8 mouse cellular contexts compared by ENCODE assay signal in the genomic region with DNA sequence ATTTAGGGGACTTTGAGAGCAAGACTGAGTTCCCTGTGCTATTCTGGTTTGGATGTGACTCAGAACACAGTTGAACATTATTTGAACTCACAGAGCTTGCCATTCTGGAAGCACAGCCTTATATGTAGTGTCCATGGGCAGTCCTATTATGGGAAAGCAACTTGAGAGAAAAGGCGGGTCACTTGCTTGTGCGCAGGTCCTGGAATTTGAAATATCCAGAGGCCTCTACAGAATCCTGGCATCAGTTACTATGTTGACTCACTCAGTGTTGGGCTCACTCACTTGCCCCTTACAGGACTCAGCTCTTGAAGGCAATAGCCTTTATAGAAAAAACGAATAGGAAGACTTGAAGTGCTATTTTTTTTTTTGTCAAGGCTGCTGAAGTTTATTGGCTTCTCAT. TPM values are rescaled to one million over a fixed set of nuclear protein-coding genes. Genes with fewer than 3 reads are reported as not detected.
DNase-seq lines count a peak whose midpoint lies in the region; ATAC-seq and TF ChIP-seq lines count a peak whose summit lies in the region.

A gene (plus strand): TSS at position 241 of the 400 bp plus-strand sequence.

- no peaks in the 10 kb centered on the region for H3K9me3 ChIP-seq in liver, embryonic 11.5 days (ENCODE audit: control insufficient read depth, low read length)
- no peaks in the 10 kb centered on the region for H3K9me3 ChIP-seq in hindbrain, embryonic 11.5 days (ENCODE audit: control insufficient read depth, low read length)
- H3K9me3 ChIP-seq in lung, postnatal 0 days (ENCODE audit: low read length) = no peaks in the 10 kb centered on the region

- no peak for TF ChIP-seq CTCF in lung, postnatal 0 days (IDR thresholded peaks at IDR 0.05)

- no peak for DNase-seq in liver, embryonic 11.5 days (ENCODE audit: low spot score)
- DNase-seq in liver (no peak), MN1 (ENCODE audit: low spot score) (no peak)
- peak; percentile 44 for DNase-seq in gastrocnemius, adult 18-20 months (ENCODE audit: low spot score)
- no peak for DNase-seq in hindbrain, embryonic 11.5 days (ENCODE audit: low spot score)
- DNase-seq in lung, postnatal 0 days (ENCODE audit: low spot score) = peak; percentile 6
- no peak for DNase-seq in thymus, postnatal 14 days

- no peak within 1 kb of the TSS for H3K4me3 ChIP-seq in liver, embryonic 11.5 days (ENCODE audit: low read depth, low read length)
- no peak within 1 kb of the TSS for H3K4me3 ChIP-seq in hindbrain, embryonic 11.5 days (ENCODE audit: low read depth, low read length)
- H3K4me3 ChIP-seq in lung, postnatal 0 days (ENCODE audit: low read depth, low read length) = no peak within 1 kb of the TSS

- no peak within 1 kb of the TSS for H3K4me2 ChIP-seq in liver, embryonic 11.5 days
- H3K4me2 ChIP-seq in hindbrain, embryonic 11.5 days (replicated peaks; ENCODE audit: low read depth, low read length) = no peak within 1 kb of the TSS
- H3K4me2 ChIP-seq in lung, postnatal 0 days (replicated peaks; ENCODE audit: low read depth, low read length) = no peak within 1 kb of the TSS

- no peaks in the 10 kb centered on the region for H3K27me3 ChIP-seq in liver, embryonic 11.5 days (replicated peaks; ENCODE audit: control insufficient read depth, insufficient read depth, low read length)
- H3K27me3 ChIP-seq in hindbrain, embryonic 11.5 days (ENCODE audit: control insufficient read depth, insufficient read depth, low read length) = no peaks in the 10 kb centered on the region
- H3K27me3 ChIP-seq in lung, postnatal 0 days (replicated peaks; ENCODE audit: insufficient read depth, low read length) = no peaks in the 10 kb centered on the region

- no peak for TF ChIP-seq EP300 in lung, postnatal 0 days (IDR thresholded peaks at IDR 0.05)

- no peaks in the 10 kb centered on the region for H3K36me3 ChIP-seq in liver, embryonic 11.5 days (ENCODE audit: control insufficient read depth, insufficient read depth, low read length)
- H3K36me3 ChIP-seq in hindbrain, embryonic 11.5 days (ENCODE audit: control insufficient read depth, insufficient read depth, low read length) = no peaks in the 10 kb centered on the region
- no peaks in the 10 kb centered on the region for H3K36me3 ChIP-seq in lung, postnatal 0 days (ENCODE audit: insufficient read depth, low read length)

- H3K4me1 ChIP-seq in liver, embryonic 11.5 days (replicated peaks; ENCODE audit: control insufficient read depth, insufficient read depth, low read length) = no peaks in the 10 kb centered on the region
- H3K4me1 ChIP-seq in hindbrain, embryonic 11.5 days (replicated peaks; ENCODE audit: control insufficient read depth, insufficient read depth, low read length) = no peaks in the 10 kb centered on the region
- H3K4me1 ChIP-seq in lung, postnatal 0 days (ENCODE audit: insufficient read depth, low read depth, low read length) = no peaks in the 10 kb centered on the region

- no peak within 1 kb of the TSS for H3K27ac ChIP-seq in liver, embryonic 11.5 days (ENCODE audit: low read depth, low read length)
- no peak within 1 kb of the TSS for H3K27ac ChIP-seq in hindbrain, embryonic 11.5 days (ENCODE audit: low read depth, low read length)
- H3K27ac ChIP-seq in lung, postnatal 0 days (ENCODE audit: low read length) = no peak within 1 kb of the TSS

- no peak within 1 kb of the TSS for H3K9ac ChIP-seq in liver, embryonic 11.5 days (ENCODE audit: low read depth, low read length)
- H3K9ac ChIP-seq in hindbrain, embryonic 11.5 days (ENCODE audit: low read depth, low read length) = no peak within 1 kb of the TSS
- H3K9ac ChIP-seq in lung, postnatal 0 days (replicated peaks; ENCODE audit: low read depth) = no peak within 1 kb of the TSS

- ATAC-seq in liver, embryonic 11.5 days (replicated peaks; ENCODE audit: low FRiP score) = no peak
- no peak for ATAC-seq in hindbrain, embryonic 11.5 days (ENCODE audit: low FRiP score)
- ATAC-seq in lung, postnatal 0 days = peak; percentile 44; the same call in 1 of the 2 replicates
- no peak for ATAC-seq in frontal cortex, adult (ENCODE audit: low TSS enrichment)

- 68% methylated on average over 3 of the region's 3 CpGs for WGBS in liver, embryonic 11.5 days
- WGBS in hindbrain, embryonic 11.5 days = 65% methylated on average over 3 of the region's 3 CpGs
- WGBS in lung, postnatal 0 days = 37% methylated on average over 3 of the region's 3 CpGs

RNA-seq across cellular contexts. Expression of the gene that starts here (rescaled TPM):
- polyA plus RNA-seq in liver, embryonic 11.5 days (2014; fragmentation: Nextera tagmentation; extraction: Ambion mirVana) = 9.3 and 11.0 TPM in 2 replicates
- total RNA-seq in gastrocnemius, adult 18-20 months (2021) = 10 to 100 TPM; 78.9 to 96.8 TPM
- 16.8 and 24.0 TPM in 2 replicates for polyA plus RNA-seq in hindbrain, embryonic 11.5 days (2014; fragmentation: Nextera tagmentation; extraction: Ambion mirVana)
- polyA plus RNA-seq in lung, postnatal 0 days (2015; fragmentation: Nextera tagmentation; extraction: Ambion mirVana) = 15.8 and 19.4 TPM in 2 replicates

Comparison
In these comparisons a context has a peak if more than half of its experiments do, and no peak if none do; other contexts are left out.
1. DNase-seq: peak in gastrocnemius, adult 18-20 months (single experiment) and lung, postnatal 0 days (single experiment); none in liver, embryonic 11.5 days (single experiment), liver (single experiment), hindbrain, embryonic 11.5 days (single experiment), MN1 (single experiment) and thymus, postnatal 14 days (single experiment).